Mouse (Mus musculus) hindbrain, embryonic 15.5 days (tissue): ENCODE results near the gene Opcml. TPM values are rescaled to one million over a fixed set of nuclear protein-coding genes. Genes with fewer than 3 reads are reported as not detected.

ENCODE experiments used
- ATAC-seq: fragments of 200-750 bp; cut with Nextera tagmentation; 2 replicates; pipeline ENCODE4 v1.8.0; 2017; ENCODE audit warnings: low read depth, moderate number of reproducible peaks, moderate TSS enrichment; ENCODE audit not compliant: low FRiP score
- H3K27ac ChIP-seq: fragments of 300-500 bp; sonication (generic); replicated peaks from 2 replicates; pipeline ENCODE4 v1.5.1; 2015; ENCODE audit warnings: mild to moderate bottlenecking, inconsistent platforms
- H3K27me3 ChIP-seq: fragments of 300-500 bp; sonication (generic); 2 replicates; pipeline ENCODE4 v1.6.1; 2015; ENCODE audit warnings: control low read depth, inconsistent platforms
- H3K36me3 ChIP-seq: fragments of 300-500 bp; sonication (generic); 2 replicates; pipeline ENCODE4 v1.6.1; 2015; ENCODE audit warnings: control low read depth, inconsistent platforms
- H3K4me1 ChIP-seq: fragments of 300-500 bp; sonication (generic); replicated peaks from 2 replicates; pipeline ENCODE4 v1.6.1; 2015; ENCODE audit warnings: control low read depth, inconsistent platforms
- H3K4me2 ChIP-seq: fragments of 300-500 bp; sonication (generic); 2 replicates; pipeline ENCODE4 v1.6.1; 2015; ENCODE audit warnings: moderate library complexity, mild to moderate bottlenecking, inconsistent platforms
- H3K4me3 ChIP-seq: fragments of 300-500 bp; sonication (generic); 2 replicates; pipeline ENCODE4 v1.5.1; 2015; ENCODE audit warnings: mild to moderate bottlenecking, inconsistent platforms
- H3K9ac ChIP-seq: fragments of 300-500 bp; sonication (generic); 2 replicates; pipeline ENCODE4 v1.6.1; 2015; ENCODE audit warnings: inconsistent platforms
- H3K9me3 ChIP-seq: fragments of 300-500 bp; sonication (generic); 2 replicates; pipeline ENCODE4 v1.6.1; 2016; ENCODE audit warnings: control low read depth, inconsistent platforms
- WGBS: fragments of 180-500 bp; shearing (Covaris S2); methylation state at CpG from one replicate; pipeline ENCODE4 v1.1.7; 2015; 5-methylcytosine and 5-hydroxymethylcytosine counted together
- polyA plus RNA-seq: library from polyadenylated mRNA; unstranded; fragments of >200 nt; fragmentation: Nextera tagmentation; extraction: Ambion mirVana; gene quantifications from 2 replicates; pipeline ENCODE4 v1.2.1, GENCODE M21; 2015

Opcml gene
- polyA plus RNA-seq, 1 experiment from 2014 or later, result 41.8 TPM

- Histone ChIP-seq H3K4me2 (no peak overlapping the region), H3K4me3 (no peak overlapping the region), H3K27me3 (no peaks in the 10 kb centered on the region), H3K27ac (peak overlapping the region; percentile 79), H3K9ac (no peak overlapping the region), H3K36me3 (no peaks in the 10 kb centered on the region), H3K9me3 (no peaks in the 10 kb centered on the region), H3K4me1 (no peaks in the 10 kb centered on the region)
- WGBS, result 52% methylated on average over 2 of the region's 2 CpGs
- ATAC-seq, result no peak
Measured at GRCm38 (mm10) chr9:28365160-28365473, 574.5 kb downstream of the Opcml start.

DNA sequence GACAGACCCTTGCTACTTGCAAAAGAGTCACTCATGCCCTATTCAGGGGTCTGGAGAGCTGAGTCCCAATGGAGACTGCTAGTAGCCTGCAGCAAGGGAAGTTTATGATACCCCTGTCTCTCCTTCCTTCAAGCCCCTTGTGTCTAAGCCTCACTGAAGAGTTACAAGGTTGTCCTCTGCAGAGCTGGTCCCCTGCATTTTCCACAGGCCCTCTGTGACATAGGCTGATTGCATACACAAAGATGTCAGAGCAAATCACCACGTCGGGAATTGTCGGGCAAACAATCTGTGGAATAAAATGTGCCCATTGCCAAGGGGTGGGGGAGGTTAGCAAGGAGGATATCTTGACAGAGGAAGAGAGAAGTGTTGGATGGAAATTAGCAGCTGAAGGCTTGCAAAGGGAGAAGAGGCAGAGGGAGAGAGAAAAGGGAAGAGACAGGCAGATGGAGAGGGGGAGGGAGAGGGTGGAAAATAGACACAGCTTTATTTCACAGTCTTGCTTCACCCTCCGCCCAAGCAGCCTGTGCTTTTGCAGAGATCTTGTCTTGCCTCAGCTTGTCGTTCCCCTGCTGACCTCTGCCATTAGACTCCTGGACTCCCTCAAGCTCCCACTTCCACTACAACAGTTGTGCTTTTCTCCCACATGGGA, 596.1 kb downstream of the Opcml start:
- 49% methylated on average over 5 of the region's 5 CpGs for WGBS
- H3K9me3 ChIP-seq, result no peaks in the 10 kb centered on the region
- ATAC-seq, result no peak
- H3K27ac ChIP-seq, result no peak overlapping the region
- H3K27me3 ChIP-seq, result no peaks in the 10 kb centered on the region
- H3K4me2 ChIP-seq, result no peak overlapping the region
- no peaks in the 10 kb centered on the region for H3K36me3 ChIP-seq
- H3K9ac ChIP-seq, result no peak overlapping the region
- 0 out of 2 replicates have a peak, but pooled peaks cover 9% of the 10 kb centered on the region for H3K4me1 ChIP-seq
- H3K4me3 ChIP-seq, result no peak overlapping the region

GRCm38 (mm10) chr9:28395222-28395621, 604.6 kb downstream of the Opcml start:
- no peak overlapping the region for H3K27ac ChIP-seq
- no peak overlapping the region for H3K4me3 ChIP-seq
- H3K36me3 ChIP-seq, result no peaks in the 10 kb centered on the region
- no peaks in the 10 kb centered on the region for H3K9me3 ChIP-seq
- WGBS, result 45% methylated on average over 3 of the region's 3 CpGs
- no peak overlapping the region for H3K9ac ChIP-seq
- ATAC-seq, result no peak
- H3K4me2 ChIP-seq, result no peak overlapping the region
- no peaks in the 10 kb centered on the region for H3K27me3 ChIP-seq
- H3K4me1 ChIP-seq, result no peaks in the 10 kb centered on the region

DNA sequence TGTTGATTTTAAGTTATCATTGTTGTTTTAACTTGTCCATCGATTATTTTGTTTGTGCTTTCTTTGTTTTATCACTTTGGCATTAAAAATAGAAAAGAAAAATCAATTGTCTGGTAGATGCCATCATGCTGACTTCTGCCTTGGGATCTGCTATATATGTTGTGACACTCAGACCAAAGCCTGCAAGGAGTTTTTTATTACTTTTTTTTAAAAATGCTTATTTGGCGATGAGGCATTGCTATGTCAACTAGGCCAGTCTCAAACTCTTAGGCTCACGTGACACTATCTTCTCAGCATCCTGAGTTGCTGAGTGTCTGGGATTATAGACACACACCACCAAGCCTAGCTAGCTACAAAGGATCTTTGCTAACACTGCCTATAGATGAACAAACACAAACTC, 605.1 kb downstream of the Opcml start:
- H3K4me3 ChIP-seq, result no peak overlapping the region
- H3K36me3 ChIP-seq, result no peaks in the 10 kb centered on the region
- H3K4me1 ChIP-seq, result no peaks in the 10 kb centered on the region
- ATAC-seq, result no peak
- no peak overlapping the region for H3K4me2 ChIP-seq
- H3K27me3 ChIP-seq, result no peaks in the 10 kb centered on the region
- no peak overlapping the region for H3K9ac ChIP-seq
- 89% methylated on average over 3 of the region's 3 CpGs for WGBS
- H3K27ac ChIP-seq, result no peak overlapping the region
- H3K9me3 ChIP-seq, result no peaks in the 10 kb centered on the region

DNA sequence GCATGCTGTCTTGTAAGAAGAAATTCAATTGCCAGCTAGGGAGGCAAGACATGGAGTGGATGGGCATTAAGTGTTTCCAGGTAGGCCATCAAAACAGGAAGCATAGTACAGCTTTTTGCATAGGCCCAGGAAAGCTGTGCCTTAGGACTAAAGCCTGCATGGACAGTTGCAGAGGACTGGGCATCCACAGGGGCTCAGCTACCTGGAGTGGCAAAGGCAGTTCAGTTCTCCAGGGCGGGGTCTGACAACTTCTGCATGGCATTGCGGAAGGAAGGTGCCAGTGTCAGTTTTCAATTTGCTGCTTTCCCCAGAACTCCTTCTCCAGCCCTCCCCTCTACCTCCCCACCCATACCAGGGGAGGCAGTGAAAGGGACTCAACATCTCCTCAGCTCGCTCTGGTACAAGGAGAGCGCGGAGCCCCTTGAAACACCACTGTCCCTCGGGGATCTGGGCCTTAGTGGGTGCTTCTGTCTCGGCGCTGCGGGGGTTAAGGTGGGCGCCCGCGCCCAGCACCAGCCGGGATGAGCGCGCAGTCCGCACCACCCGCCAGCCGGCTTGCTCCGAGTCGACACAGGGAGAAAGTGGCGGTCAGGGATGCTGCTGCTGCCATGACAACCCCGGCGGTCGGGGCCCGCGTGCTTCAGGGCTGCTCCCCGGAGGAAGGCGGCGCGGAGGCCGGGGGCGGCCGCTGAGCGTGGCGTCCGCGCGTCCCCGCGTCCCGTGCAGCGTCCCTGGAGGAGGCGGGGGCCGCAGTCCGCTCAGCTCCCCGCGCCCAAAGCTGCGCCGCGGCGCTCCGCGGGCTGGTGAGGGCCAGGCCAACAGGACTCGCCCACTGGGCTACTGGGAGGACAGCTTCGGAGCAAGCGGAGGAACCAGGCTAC, 612.4 kb downstream of the Opcml start:
- Histone ChIP-seq H3K9me3 (no peaks in the 10 kb centered on the region), H3K9ac (peak overlapping the region; percentile 51), H3K27me3 (no peaks in the 10 kb centered on the region), H3K36me3 (no peaks in the 10 kb centered on the region), H3K27ac (peak overlapping the region; percentile 66), H3K4me2 (peak overlapping the region; percentile 97), H3K4me3 (peak overlapping the region; percentile 58), H3K4me1 (peaks cover 34% of the 10 kb centered on the region)
- peak; percentile 89 for ATAC-seq
- WGBS, result 2% methylated on average over 39 of the region's 56 CpGs

- 1% methylated on average over 30 of the region's 30 CpGs for WGBS
- Histone ChIP-seq H3K4me3 (peak overlapping the region; percentile 58), H3K4me1 (peaks cover 34% of the 10 kb centered on the region), H3K27me3 (no peaks in the 10 kb centered on the region), H3K4me2 (peak overlapping the region; percentile 97), H3K9ac (peak overlapping the region; percentile 51), H3K27ac (peak overlapping the region; percentile 65), H3K9me3 (no peaks in the 10 kb centered on the region), H3K36me3 (no peaks in the 10 kb centered on the region)
- ATAC-seq, result peak; percentile 71; the same call in 1 of the 2 replicates
Measured at GRCm38 (mm10) chr9:28403831-28404562, 613.4 kb downstream of the Opcml start.

DNA sequence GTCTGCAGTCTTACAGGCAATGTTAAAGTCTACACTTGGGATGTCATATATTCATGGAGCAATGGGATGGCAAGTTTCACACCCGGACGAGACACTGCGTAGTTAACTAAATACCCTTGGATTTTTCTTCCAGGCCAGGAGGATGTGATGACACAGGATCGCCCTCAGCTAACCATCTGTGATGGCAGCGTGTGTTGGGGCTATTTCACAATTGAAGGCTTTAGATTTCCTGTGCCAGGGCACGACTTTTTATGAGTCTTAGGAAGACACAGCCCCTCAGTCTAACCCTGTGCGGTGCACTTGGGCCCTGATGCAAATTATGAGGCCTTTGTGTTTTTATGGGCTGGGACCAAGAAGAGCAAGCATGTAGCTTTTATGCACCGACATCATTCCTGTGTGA, 614.0 kb downstream of the Opcml start:
- Histone ChIP-seq H3K36me3 (no peaks in the 10 kb centered on the region), H3K27ac (no peak overlapping the region; the same call in none of the 2 replicates), H3K4me3 (peak overlapping the region; percentile 58), H3K9me3 (no peaks in the 10 kb centered on the region), H3K9ac (0 out of 2 replicates have a peak overlapping the region, but pooled peaks have one; percentile 51), H3K27me3 (no peaks in the 10 kb centered on the region), H3K4me1 (peaks cover 34% of the 10 kb centered on the region), H3K4me2 (peak overlapping the region; percentile 97)
- WGBS, result 50% methylated on average over 8 of the region's 8 CpGs
- ATAC-seq, result 0 out of 2 replicates have a peak, but pooled peaks have one; percentile 4

- no peak for ATAC-seq
Measured at GRCm38 (mm10) chr9:28405816-28406215, 615.2 kb downstream of the Opcml start.

DNA sequence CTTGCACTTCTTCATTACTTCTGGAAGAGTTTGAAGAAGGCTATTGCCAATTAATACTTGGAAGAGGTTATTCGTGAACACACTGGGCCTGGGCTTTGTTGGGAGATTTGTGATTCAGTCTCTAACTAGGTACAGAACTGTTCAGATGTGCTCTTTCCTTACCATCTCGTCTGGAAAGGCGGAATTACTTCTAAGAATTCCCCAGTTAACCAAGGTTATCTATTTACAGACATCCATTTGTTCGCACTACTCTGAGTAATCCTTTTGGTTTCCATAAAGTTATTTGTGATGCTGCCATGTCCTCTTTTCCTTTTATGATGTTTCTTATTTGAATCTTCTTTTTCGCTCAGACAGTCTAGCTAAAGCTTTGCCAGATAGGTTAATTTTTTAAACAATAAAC, 630.2 kb downstream of the Opcml start:
- no peak for ATAC-seq
- H3K27me3 ChIP-seq, result no peaks in the 10 kb centered on the region
- H3K9me3 ChIP-seq, result no peaks in the 10 kb centered on the region
- no peak overlapping the region for H3K27ac ChIP-seq
- 85% methylated on average over 5 of the region's 5 CpGs for WGBS
- no peaks in the 10 kb centered on the region for H3K4me1 ChIP-seq
- H3K36me3 ChIP-seq, result no peaks in the 10 kb centered on the region
- H3K9ac ChIP-seq, result no peak overlapping the region
- no peak overlapping the region for H3K4me3 ChIP-seq
- H3K4me2 ChIP-seq, result no peak overlapping the region

More at GRCm38 (mm10) chr9:28405816-28406215, 615.2 kb downstream of the Opcml start:
- Histone ChIP-seq H3K9me3 (no peaks in the 10 kb centered on the region), H3K4me1 (peaks cover 34% of the 10 kb centered on the region), H3K36me3 (no peaks in the 10 kb centered on the region), H3K4me2 (peak overlapping the region; percentile 97), H3K27me3 (no peaks in the 10 kb centered on the region), H3K27ac (0 out of 2 replicates have a peak overlapping the region, but pooled peaks have one; percentile 25), H3K9ac (no peak overlapping the region), H3K4me3 (0 out of 2 replicates have a peak overlapping the region, but pooled peaks have one; percentile 58)
- 0% methylated on average over 1 of the region's 1 CpGs for WGBS

DNA sequence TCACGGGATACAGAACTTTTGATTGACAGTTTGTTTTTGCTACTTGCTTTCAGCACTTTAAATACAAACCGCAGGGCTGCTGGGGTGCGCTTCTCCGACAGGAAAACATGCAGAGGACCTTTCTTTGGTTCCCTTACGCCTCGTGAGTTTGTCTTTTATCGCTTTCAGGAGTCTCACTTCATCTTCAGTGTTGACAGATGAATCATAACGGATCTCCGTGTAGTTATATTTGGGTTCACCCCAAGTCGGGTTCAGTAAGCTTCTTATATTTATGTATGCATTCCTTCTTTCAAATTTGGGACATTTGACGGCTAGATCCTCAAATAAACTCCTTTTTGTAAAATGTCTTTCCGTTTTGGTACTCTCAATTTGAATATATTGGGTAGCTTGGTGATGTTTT, 632.8 kb downstream of the Opcml start:
- no peak for ATAC-seq
- no peaks in the 10 kb centered on the region for H3K4me1 ChIP-seq
- H3K4me2 ChIP-seq, result no peak overlapping the region
- no peaks in the 10 kb centered on the region for H3K36me3 ChIP-seq
- H3K9me3 ChIP-seq, result no peaks in the 10 kb centered on the region
- no peak overlapping the region for H3K4me3 ChIP-seq
- no peak overlapping the region for H3K9ac ChIP-seq
- H3K27ac ChIP-seq, result no peak overlapping the region
- 52% methylated on average over 12 of the region's 12 CpGs for WGBS
- H3K27me3 ChIP-seq, result no peaks in the 10 kb centered on the region

- Histone ChIP-seq H3K4me3 (no peak overlapping the region), H3K9ac (no peak overlapping the region), H3K9me3 (no peaks in the 10 kb centered on the region), H3K36me3 (no peaks in the 10 kb centered on the region), H3K27me3 (no peaks in the 10 kb centered on the region), H3K27ac (no peak overlapping the region), H3K4me1 (0 out of 2 replicates have a peak, but pooled peaks cover 8% of the 10 kb centered on the region), H3K4me2 (no peak overlapping the region)
- ATAC-seq, result no peak
- WGBS, result 19% methylated on average over 8 of the region's 8 CpGs
Measured at GRCm38 (mm10) chr9:28432159-28432558, 641.6 kb downstream of the Opcml start.

GRCm38 (mm10) chr9:28438752-28439151, 648.2 kb downstream of the Opcml start:
- Histone ChIP-seq H3K9me3 (no peaks in the 10 kb centered on the region), H3K36me3 (no peaks in the 10 kb centered on the region), H3K4me2 (no peak overlapping the region), H3K4me1 (peaks cover 18% of the 10 kb centered on the region), H3K27ac (no peak overlapping the region), H3K9ac (no peak overlapping the region), H3K4me3 (no peak overlapping the region), H3K27me3 (no peaks in the 10 kb centered on the region)
- ATAC-seq, result no peak
- 78% methylated on average over 4 of the region's 4 CpGs for WGBS
